Mouse (Mus musculus) liver, embryonic 15.5 days (tissue): ENCODE measurements around the gene Cdh4. TPM values are rescaled to one million over a fixed set of nuclear protein-coding genes. Genes with fewer than 3 reads are reported as not detected.

Source experiments
- ATAC-seq: fragments of 200-750 bp; cut with Nextera tagmentation; 2 replicates; pipeline ENCODE4 v1.8.0; 2017; ENCODE audit warnings: moderate number of reproducible peaks, mild to moderate bottlenecking, moderate library complexity; ENCODE audit not compliant: insufficient read depth
- H3K27ac ChIP-seq: fragments of 300-500 bp; sonication (generic); replicated peaks from 2 replicates; pipeline ENCODE4 v1.5.1; 2015; ENCODE audit warnings: mild to moderate bottlenecking, inconsistent platforms
- H3K27me3 ChIP-seq: fragments of 300-500 bp; sonication (generic); 2 replicates; pipeline ENCODE4 v1.6.1; 2015; ENCODE audit warnings: mild to moderate bottlenecking, inconsistent platforms
- H3K36me3 ChIP-seq: fragments of 300-500 bp; sonication (generic); replicated peaks from 2 replicates; pipeline ENCODE4 v1.6.1; 2015; ENCODE audit warnings: moderate library complexity, mild to moderate bottlenecking, inconsistent platforms
- H3K4me1 ChIP-seq: fragments of 300-500 bp; sonication (generic); replicated peaks from 2 replicates; pipeline ENCODE4 v1.6.1; 2015; ENCODE audit warnings: inconsistent platforms
- H3K4me2 ChIP-seq: fragments of 300-500 bp; sonication (generic); 2 replicates; pipeline ENCODE4 v1.6.1; 2015; ENCODE audit warnings: moderate library complexity, mild to moderate bottlenecking, inconsistent platforms
- H3K4me3 ChIP-seq: fragments of 300-500 bp; sonication (generic); replicated peaks from 2 replicates; pipeline ENCODE4 v1.5.1; 2015; ENCODE audit warnings: mild to moderate bottlenecking, inconsistent platforms
- H3K9ac ChIP-seq: fragments of 300-500 bp; sonication (generic); 2 replicates; pipeline ENCODE4 v1.6.1; 2015; ENCODE audit warnings: moderate library complexity, mild to moderate bottlenecking, inconsistent platforms
- H3K9me3 ChIP-seq: fragments of 300-500 bp; sonication (generic); replicated peaks from 2 replicates; pipeline ENCODE4 v1.6.1; 2016; ENCODE audit warnings: inconsistent platforms
- WGBS: fragments of 180-500 bp; shearing (Covaris S2); methylation state at CpG from one replicate; pipeline ENCODE4 v1.1.7; 2015; ENCODE audit warnings: mixed read lengths; ENCODE audit not compliant: insufficient replicate concordance; 5-methylcytosine and 5-hydroxymethylcytosine counted together
- polyA plus RNA-seq: library from polyadenylated mRNA; unstranded; fragments of >200 nt; fragmentation: Nextera tagmentation; extraction: Ambion mirVana; gene quantifications from 2 replicates; pipeline ENCODE4 v1.2.1, GENCODE M21; 2015

Gene Cdh4
- polyA plus RNA-seq, 1 experiment from 2014 or later: 0.29 TPM

DNA sequence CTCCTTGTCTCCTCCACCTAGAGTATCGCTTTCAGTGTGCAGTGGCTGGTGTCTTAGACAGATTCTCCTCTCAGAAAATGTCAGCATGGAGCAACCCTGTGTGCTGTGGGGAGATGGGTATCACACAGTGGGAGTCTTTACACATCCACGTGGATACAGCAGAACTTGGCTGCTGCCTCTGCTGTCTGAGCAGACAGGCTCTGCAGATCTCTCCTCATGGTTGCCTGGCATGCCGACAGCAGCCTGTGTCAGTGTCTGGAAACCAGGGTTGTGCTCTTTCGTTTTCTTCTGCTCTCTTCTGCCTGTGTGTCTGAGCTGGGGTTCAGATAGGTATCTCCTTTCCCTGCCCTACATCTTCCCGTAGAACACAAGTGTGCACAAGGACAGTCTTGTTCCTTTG, 237.6 kb downstream of the Cdh4 start:
- Histone ChIP-seq H3K4me1 (no peaks in the 10 kb centered on the region), H3K4me3 (no peak overlapping the region), H3K9ac (no peak overlapping the region), H3K27me3 (no peaks in the 10 kb centered on the region), H3K36me3 (no peaks in the 10 kb centered on the region), H3K9me3 (no peaks in the 10 kb centered on the region), H3K4me2 (no peak overlapping the region), H3K27ac (no peak overlapping the region)
- ATAC-seq: no peak
- WGBS: 48% methylated on average over 5 of the region's 5 CpGs

DNA sequence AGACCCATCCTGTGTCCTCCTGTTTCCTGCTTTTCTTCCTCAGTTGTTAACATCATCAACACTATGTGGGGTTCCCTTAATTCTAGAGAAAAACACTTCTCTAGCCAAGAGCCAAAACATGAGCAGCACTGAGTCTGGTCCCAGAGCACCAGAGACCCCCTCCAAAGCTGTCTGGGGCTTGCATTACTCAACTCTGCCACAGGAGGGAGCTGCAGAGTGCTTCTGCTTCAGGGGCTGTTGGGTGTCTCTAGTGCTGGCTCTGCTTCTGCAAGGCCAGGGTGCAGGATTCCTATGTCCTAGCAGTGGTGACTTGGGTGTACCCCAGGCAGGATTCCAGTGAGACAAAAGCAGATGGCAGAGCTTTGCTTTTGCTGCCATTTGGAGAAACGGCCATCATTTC, 239.2 kb downstream of the Cdh4 start:
- no peak overlapping the region for H3K27ac ChIP-seq
- no peak overlapping the region for H3K9ac ChIP-seq
- no peaks in the 10 kb centered on the region for H3K36me3 ChIP-seq
- H3K4me2 ChIP-seq: no peak overlapping the region
- no peak for ATAC-seq
- no peaks in the 10 kb centered on the region for H3K4me1 ChIP-seq
- H3K9me3 ChIP-seq: no peaks in the 10 kb centered on the region
- 63% methylated on average over 1 of the region's 1 CpGs for WGBS
- no peaks in the 10 kb centered on the region for H3K27me3 ChIP-seq
- H3K4me3 ChIP-seq: no peak overlapping the region

DNA sequence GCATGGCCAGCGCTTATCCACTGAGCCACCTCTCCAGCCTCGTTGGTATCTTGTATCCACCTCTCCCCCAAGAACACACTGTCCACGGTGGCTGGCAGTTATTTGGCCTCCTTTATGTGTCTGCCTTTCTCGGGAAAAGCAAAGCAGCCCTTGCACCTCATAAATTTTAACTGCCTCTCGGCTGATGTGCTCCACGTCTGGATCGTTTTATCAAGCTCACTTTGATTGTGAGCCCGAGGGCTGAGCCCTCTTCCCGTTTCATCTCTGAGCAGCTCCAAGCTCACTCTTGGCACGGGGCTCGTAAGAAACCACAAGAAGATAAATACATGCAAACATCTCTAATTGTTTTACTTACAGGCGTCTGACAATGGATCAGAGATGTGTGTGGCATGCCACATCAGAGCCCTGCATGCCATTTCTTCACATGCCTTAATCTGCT, 245.0 kb downstream of the Cdh4 start:
- Histone ChIP-seq H3K36me3 (no peaks in the 10 kb centered on the region), H3K9me3 (no peaks in the 10 kb centered on the region), H3K27ac (no peak overlapping the region), H3K4me1 (no peaks in the 10 kb centered on the region), H3K4me3 (no peak overlapping the region), H3K27me3 (no peaks in the 10 kb centered on the region), H3K9ac (no peak overlapping the region), H3K4me2 (no peak overlapping the region)
- WGBS: 35% methylated on average over 12 of the region's 12 CpGs
- no peak for ATAC-seq

DNA sequence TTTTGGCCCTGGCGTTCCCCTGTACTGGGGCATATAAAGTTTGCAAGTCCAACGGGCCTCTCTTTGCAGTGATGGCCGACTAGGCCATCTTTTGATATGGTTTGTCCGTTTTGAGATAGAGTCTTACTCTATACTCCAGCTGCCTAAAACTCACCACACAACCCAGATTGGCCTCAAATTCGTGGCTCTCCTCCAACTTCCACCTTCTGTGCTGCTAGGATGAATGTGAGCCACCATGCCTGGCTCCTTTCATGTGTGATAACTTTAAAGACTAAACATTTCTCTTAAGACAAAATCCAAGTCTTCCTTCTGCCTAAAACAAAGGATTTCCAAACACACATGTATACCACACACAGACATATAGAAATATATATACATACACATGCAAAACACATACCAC, 246.7 kb downstream of the Cdh4 start:
- Histone ChIP-seq H3K4me1 (no peaks in the 10 kb centered on the region), H3K27ac (no peak overlapping the region), H3K4me3 (no peak overlapping the region), H3K9me3 (no peaks in the 10 kb centered on the region), H3K9ac (no peak overlapping the region), H3K4me2 (no peak overlapping the region), H3K36me3 (no peaks in the 10 kb centered on the region), H3K27me3 (no peaks in the 10 kb centered on the region)
- no peak for ATAC-seq
- WGBS: 50% methylated on average over 5 of the region's 5 CpGs

DNA sequence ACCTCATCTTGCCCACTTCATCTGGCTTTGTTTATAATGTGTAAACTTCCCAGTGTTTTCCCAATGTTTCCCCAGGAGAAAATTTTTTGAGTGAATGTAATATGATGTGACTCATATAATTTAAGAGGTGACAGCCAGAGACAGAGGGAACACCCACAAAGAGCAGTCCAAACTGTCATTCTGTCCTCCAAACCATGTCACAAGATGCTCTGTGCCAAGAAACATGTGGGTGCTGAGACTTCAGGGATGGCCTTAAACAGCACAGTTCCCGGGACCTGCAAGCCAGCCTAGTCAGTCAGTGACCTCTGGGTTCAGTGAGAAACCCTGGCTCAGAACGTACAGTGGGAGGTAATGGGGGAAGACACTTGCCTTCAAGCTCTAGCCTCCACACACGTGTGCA, 247.5 kb downstream of the Cdh4 start:
- Histone ChIP-seq H3K9me3 (no peaks in the 10 kb centered on the region), H3K27ac (no peak overlapping the region), H3K9ac (no peak overlapping the region), H3K4me2 (no peak overlapping the region), H3K4me3 (no peak overlapping the region), H3K36me3 (no peaks in the 10 kb centered on the region), H3K4me1 (no peaks in the 10 kb centered on the region), H3K27me3 (no peaks in the 10 kb centered on the region)
- 51% methylated on average over 3 of the region's 3 CpGs for WGBS
- no peak for ATAC-seq

DNA sequence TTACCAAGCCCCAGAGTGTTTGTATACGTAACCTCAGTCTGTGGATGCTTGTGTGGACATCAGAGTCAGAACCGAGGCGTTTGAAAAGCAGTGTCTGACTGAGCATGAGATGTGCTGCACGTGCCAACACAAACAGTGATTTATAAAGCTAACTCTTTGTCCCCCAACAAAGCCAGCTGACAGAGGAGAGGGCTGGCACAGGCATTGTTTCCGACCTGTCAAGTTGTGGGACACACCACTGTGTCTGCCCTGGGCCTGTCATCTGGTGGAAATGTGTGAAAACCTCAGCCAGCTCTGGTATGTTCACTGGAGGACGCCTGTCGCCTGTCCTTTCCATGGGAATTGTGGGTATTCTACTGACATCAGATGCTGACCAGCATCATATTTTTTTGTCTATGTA, 248.3 kb downstream of the Cdh4 start:
- no peak overlapping the region for H3K27ac ChIP-seq
- no peak overlapping the region for H3K9ac ChIP-seq
- no peaks in the 10 kb centered on the region for H3K4me1 ChIP-seq
- H3K9me3 ChIP-seq: no peaks in the 10 kb centered on the region
- no peaks in the 10 kb centered on the region for H3K36me3 ChIP-seq
- WGBS: 46% methylated on average over 7 of the region's 7 CpGs
- no peak for ATAC-seq
- no peak overlapping the region for H3K4me3 ChIP-seq
- no peak overlapping the region for H3K4me2 ChIP-seq
- no peaks in the 10 kb centered on the region for H3K27me3 ChIP-seq

DNA sequence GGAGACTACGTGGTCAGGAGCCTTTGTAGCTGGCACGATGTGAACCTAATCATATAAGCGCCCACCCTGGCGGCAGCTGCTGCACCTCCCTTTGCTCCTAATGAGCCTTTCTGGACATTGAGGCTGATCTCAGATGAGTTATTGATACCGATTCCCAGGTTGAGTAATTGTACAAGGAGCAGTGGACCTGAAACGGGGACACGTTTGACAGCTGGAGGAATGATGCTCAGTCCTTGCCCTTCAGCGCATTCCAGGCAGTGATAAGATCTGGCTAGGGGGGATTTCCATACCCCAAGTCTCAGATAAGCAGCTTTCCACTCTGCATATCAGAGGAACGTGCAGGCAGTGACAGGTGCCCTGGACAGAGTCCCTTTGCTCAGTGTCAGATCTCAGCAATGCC, 252.7 kb downstream of the Cdh4 start:
- no peaks in the 10 kb centered on the region for H3K4me1 ChIP-seq
- no peaks in the 10 kb centered on the region for H3K9me3 ChIP-seq
- 61% methylated on average over 9 of the region's 9 CpGs for WGBS
- H3K4me3 ChIP-seq: no peak overlapping the region
- no peaks in the 10 kb centered on the region for H3K27me3 ChIP-seq
- H3K27ac ChIP-seq: no peak overlapping the region
- H3K4me2 ChIP-seq: no peak overlapping the region
- H3K36me3 ChIP-seq: no peaks in the 10 kb centered on the region
- ATAC-seq: no peak
- H3K9ac ChIP-seq: no peak overlapping the region

DNA sequence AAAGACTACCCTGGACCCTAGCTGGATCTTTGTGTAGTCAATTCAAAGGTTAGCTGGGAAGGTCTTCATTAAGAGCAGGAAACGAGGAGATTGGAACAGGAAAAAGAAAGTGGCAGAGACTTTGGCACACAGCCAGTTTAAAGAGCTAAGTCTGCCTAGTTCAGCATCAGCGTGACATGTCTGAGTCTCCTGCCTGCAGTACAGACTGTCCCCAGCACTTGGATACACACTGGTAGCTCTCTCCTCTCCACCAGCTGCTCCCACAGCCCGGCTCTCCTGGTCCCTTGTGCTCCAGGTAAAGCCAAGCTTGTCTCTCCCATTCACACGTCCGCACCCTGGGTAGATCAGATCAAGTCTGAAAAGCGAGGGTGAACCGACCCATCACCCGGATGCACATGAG, 255.4 kb downstream of the Cdh4 start:
- Histone ChIP-seq H3K9ac (no peak overlapping the region), H3K9me3 (no peaks in the 10 kb centered on the region), H3K4me1 (no peaks in the 10 kb centered on the region), H3K4me3 (no peak overlapping the region), H3K27me3 (no peaks in the 10 kb centered on the region), H3K27ac (no peak overlapping the region), H3K4me2 (no peak overlapping the region), H3K36me3 (no peaks in the 10 kb centered on the region)
- no peak for ATAC-seq
- WGBS: 67% methylated on average over 8 of the region's 8 CpGs

DNA sequence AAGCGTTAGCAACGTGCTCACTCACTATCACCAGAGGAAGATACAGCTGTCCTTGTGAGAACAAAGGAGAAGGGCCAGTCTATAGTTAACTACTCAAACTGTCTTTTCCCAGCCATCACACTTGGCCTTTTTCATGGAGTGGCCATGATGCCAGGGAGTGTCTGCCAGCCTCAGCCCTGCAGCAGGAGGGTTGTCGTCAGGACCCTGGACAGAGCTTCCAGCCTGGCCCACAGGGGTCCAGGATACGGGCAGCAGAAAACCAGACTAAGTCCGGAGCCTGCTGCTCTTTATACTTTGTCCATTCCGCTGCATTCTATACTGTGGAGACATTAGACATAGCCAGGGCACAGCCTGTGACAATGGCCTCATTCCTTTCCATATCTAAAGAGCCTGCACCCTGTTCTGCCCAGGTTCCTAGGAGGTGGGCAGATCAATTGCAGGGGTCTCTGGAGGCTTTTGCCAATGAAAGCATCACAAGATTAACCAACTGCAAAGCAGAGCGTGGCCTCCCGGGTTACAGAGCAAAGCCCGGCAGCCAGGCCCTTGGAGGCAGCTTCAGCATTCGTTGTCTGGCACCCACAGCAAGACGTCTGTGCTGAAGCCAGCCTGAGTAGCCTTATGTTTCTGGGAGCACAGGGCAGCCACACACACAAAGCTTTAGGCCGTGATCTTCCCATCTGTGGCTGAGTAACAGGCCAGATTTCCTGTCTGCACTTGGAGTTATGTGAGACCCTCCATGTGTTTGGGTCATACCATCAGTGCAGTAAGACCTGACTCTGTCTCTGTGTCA, 256.2 kb downstream of the Cdh4 start:
- Histone ChIP-seq H3K4me1 (no peaks in the 10 kb centered on the region), H3K4me3 (no peak overlapping the region), H3K36me3 (no peaks in the 10 kb centered on the region), H3K9me3 (no peaks in the 10 kb centered on the region), H3K27me3 (no peaks in the 10 kb centered on the region), H3K9ac (no peak overlapping the region), H3K27ac (no peak overlapping the region), H3K4me2 (no peak overlapping the region)
- 41% methylated on average over 12 of the region's 12 CpGs for WGBS
- ATAC-seq: no peak

DNA sequence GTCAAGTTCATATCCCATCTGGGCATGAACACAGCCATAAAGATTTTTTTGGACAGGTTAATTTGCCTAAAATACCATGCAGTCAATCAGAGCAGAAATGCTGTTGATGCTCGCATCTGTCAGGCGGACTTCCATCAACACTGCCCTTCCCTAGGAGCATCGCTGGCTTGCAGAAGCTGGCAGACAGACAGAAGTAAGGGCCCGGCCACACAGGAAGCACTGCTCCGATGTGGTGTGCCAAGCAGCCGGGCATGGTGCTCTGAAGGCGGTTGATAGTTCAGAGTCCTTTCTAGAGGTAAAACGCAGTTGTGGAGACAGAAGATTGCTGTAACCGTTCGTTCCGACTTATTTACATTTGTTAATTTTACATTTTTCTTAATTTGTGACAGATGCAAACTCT, 262.8 kb downstream of the Cdh4 start:
- Histone ChIP-seq H3K4me1 (no peaks in the 10 kb centered on the region), H3K9me3 (no peaks in the 10 kb centered on the region), H3K4me3 (no peak overlapping the region), H3K36me3 (no peaks in the 10 kb centered on the region), H3K4me2 (no peak overlapping the region), H3K27ac (no peak overlapping the region), H3K9ac (no peak overlapping the region), H3K27me3 (no peaks in the 10 kb centered on the region)
- WGBS: 72% methylated on average over 11 of the region's 11 CpGs
- no peak for ATAC-seq

DNA sequence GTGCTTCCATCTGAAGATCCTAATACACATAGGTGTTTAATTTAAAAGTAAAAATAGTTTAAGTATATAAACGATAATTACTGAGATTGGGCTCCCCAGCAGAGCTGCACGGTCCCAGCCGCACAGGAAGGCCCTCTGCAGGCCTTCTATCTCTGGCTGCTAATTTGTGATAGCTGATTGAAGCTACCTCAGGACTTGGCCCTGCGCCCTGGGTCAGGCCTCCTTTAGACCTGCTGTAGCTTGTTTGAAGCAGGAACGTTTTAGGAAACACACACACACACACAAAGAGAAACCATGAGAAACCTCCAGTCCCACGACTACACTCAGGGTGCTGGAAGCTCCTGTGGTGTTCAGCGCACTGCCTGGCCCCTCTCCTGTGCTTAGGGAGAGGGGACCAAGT, 263.2 kb downstream of the Cdh4 start:
- H3K4me3 ChIP-seq: no peak overlapping the region
- no peaks in the 10 kb centered on the region for H3K36me3 ChIP-seq
- no peaks in the 10 kb centered on the region for H3K27me3 ChIP-seq
- ATAC-seq: no peak
- no peaks in the 10 kb centered on the region for H3K4me1 ChIP-seq
- H3K9ac ChIP-seq: no peak overlapping the region
- no peak overlapping the region for H3K27ac ChIP-seq
- 68% methylated on average over 7 of the region's 7 CpGs for WGBS
- no peaks in the 10 kb centered on the region for H3K9me3 ChIP-seq
- no peak overlapping the region for H3K4me2 ChIP-seq

DNA sequence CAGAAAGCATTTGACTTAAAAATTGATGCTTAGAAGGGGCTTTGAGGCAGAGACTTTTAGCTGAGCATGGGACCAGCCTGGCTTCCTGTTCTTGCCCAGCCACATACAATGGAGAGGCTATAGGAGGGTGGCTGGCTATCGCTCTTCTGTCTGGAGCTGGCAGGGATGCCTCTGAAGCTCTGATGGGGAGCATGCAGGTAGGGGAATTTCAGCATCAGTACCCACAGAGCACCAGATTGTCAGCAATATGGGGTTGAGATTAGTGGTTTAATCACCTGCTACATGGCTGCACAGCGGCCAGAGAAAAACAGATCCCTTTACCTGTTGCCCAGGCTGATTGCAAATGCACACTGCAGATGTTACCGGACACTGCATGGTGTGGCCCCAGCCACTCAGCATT, 264.4 kb downstream of the Cdh4 start:
- ATAC-seq: no peak
- H3K4me1 ChIP-seq: no peaks in the 10 kb centered on the region
- H3K27me3 ChIP-seq: no peaks in the 10 kb centered on the region
- no peak overlapping the region for H3K4me3 ChIP-seq
- no peak overlapping the region for H3K9ac ChIP-seq
- no peak overlapping the region for H3K27ac ChIP-seq
- no peaks in the 10 kb centered on the region for H3K9me3 ChIP-seq
- no peaks in the 10 kb centered on the region for H3K36me3 ChIP-seq
- 63% methylated on average over 3 of the region's 3 CpGs for WGBS
- H3K4me2 ChIP-seq: no peak overlapping the region
